Mouse (Mus musculus) hindbrain, embryonic 16.5 days (tissue): ENCODE data around the gene Smc2. TPM values are rescaled to one million over a fixed set of nuclear protein-coding genes. Genes with fewer than 3 reads are reported as not detected.
"Not testable (repeated sequence)": the region's sequence is repeated elsewhere in the genome, so short reads cannot be mapped to it uniquely, and the experiment has no call there.

Experiments used
- ATAC-seq: fragments of 200-750 bp; cut with Nextera tagmentation; 2 replicates; pipeline ENCODE4 v1.8.0; 2017; ENCODE audit warnings: moderate TSS enrichment, moderate library complexity
- H3K27ac ChIP-seq: fragments of 300-500 bp; sonication (generic); 2 replicates; pipeline ENCODE4 v1.5.1; 2014; ENCODE audit warnings: low read depth, mild to moderate bottlenecking, control low read depth, low read length, moderate library complexity
- H3K27me3 ChIP-seq: fragments of 300-500 bp; sonication (generic); replicated peaks from 2 replicates; pipeline ENCODE4 v1.6.1; 2014; ENCODE audit warnings: low read length; ENCODE audit not compliant: control insufficient read depth, insufficient read depth
- H3K36me3 ChIP-seq: fragments of 300-500 bp; sonication (generic); 2 replicates; pipeline ENCODE4 v1.6.1; 2014; ENCODE audit warnings: mild to moderate bottlenecking, low read length, moderate library complexity, mixed read lengths; ENCODE audit not compliant: control insufficient read depth, insufficient read depth
- H3K4me1 ChIP-seq: fragments of 300-500 bp; sonication (generic); 2 replicates; pipeline ENCODE4 v1.6.1; 2014; ENCODE audit warnings: low read depth, low read length; ENCODE audit not compliant: control insufficient read depth, insufficient read depth
- H3K4me2 ChIP-seq: fragments of 300-500 bp; sonication (generic); 2 replicates; pipeline ENCODE4 v1.6.1; 2014; ENCODE audit warnings: mild to moderate bottlenecking, low read length, control low read depth, moderate library complexity
- H3K4me3 ChIP-seq: fragments of 300-500 bp; sonication (generic); 2 replicates; pipeline ENCODE4 v1.5.1; 2014; ENCODE audit warnings: mild to moderate bottlenecking, low read length, control low read depth, moderate library complexity
- H3K9ac ChIP-seq: fragments of 300-500 bp; sonication (generic); 2 replicates; pipeline ENCODE4 v1.6.1; 2014; ENCODE audit warnings: low read depth, mild to moderate bottlenecking, control low read depth, low read length, moderate library complexity
- H3K9me3 ChIP-seq: fragments of 300-500 bp; sonication (generic); 2 replicates; pipeline ENCODE4 v1.6.1; 2014; ENCODE audit warnings: mild to moderate bottlenecking, low read length, moderate library complexity; ENCODE audit not compliant: control insufficient read depth
- WGBS: fragments of 180-500 bp; shearing (Covaris S2); extraction: QIAGEN DNeasy Blood & Tissue Kit; methylation state at CpG from one replicate; pipeline ENCODE4 v1.1.7; 2014; 5-methylcytosine and 5-hydroxymethylcytosine counted together
- polyA plus RNA-seq: library from polyadenylated mRNA; unstranded; fragments of >200 nt; fragmentation: Nextera tagmentation; extraction: Ambion mirVana; gene quantifications from 2 replicates; pipeline ENCODE4 v1.2.1, GENCODE M21; 2015

Gene Smc2
- polyA plus RNA-seq, 1 experiment from 2014 or later: 40.3 TPM

GRCm38 (mm10) chr4:52487486-52487885 is 48.4 kb downstream of the Smc2 start:
- Histone ChIP-seq H3K4me2 (no peak overlapping the region), H3K27ac (no peak overlapping the region), H3K4me3 (no peak overlapping the region), H3K9me3 (no peaks in the 10 kb centered on the region), H3K4me1 (no peaks in the 10 kb centered on the region), H3K9ac (no peak overlapping the region), H3K27me3 (no peaks in the 10 kb centered on the region), H3K36me3 (no peaks in the 10 kb centered on the region)
- no peak for ATAC-seq
- 88% methylated on average over 4 of the region's 4 CpGs for WGBS

GRCm38 (mm10) chr4:52497144-52497543 is 58.1 kb downstream of the Smc2 start, which contains the start of gene Vma21-ps:
Gene Vma21-ps (minus strand): TSS chr4:52497244.
- H3K27me3 ChIP-seq, ATAC-seq, H3K36me3 ChIP-seq, H3K4me3 ChIP-seq, H3K4me1 ChIP-seq, H3K9ac ChIP-seq, H3K9me3 ChIP-seq, H3K27ac ChIP-seq, H3K4me2 ChIP-seq: not testable (repeated sequence)
- WGBS: 95% methylated on average over 10 of the region's 10 CpGs

GRCm38 (mm10) chr4:52517580-52517979 is 78.5 kb downstream of the Smc2 start:
- Histone ChIP-seq H3K4me3 (no peak overlapping the region), H3K27ac (no peak overlapping the region), H3K9ac (no peak overlapping the region), H3K27me3 (no peaks in the 10 kb centered on the region), H3K4me2 (no peak overlapping the region), H3K9me3 (no peaks in the 10 kb centered on the region), H3K4me1 (no peaks in the 10 kb centered on the region), H3K36me3 (no peaks in the 10 kb centered on the region)
- no peak for ATAC-seq
- WGBS: 12% methylated on average over 4 of the region's 4 CpGs

GRCm38 (mm10) chr4:52519301-52519700 is 80.3 kb downstream of the Smc2 start:
- no peaks in the 10 kb centered on the region for H3K27me3 ChIP-seq
- H3K9me3 ChIP-seq: no peaks in the 10 kb centered on the region
- ATAC-seq: no peak
- H3K36me3 ChIP-seq: no peaks in the 10 kb centered on the region
- no peak overlapping the region for H3K4me2 ChIP-seq
- 88% methylated on average over 5 of the region's 5 CpGs for WGBS
- no peak overlapping the region for H3K9ac ChIP-seq
- no peak overlapping the region for H3K4me3 ChIP-seq
- no peaks in the 10 kb centered on the region for H3K4me1 ChIP-seq
- no peak overlapping the region for H3K27ac ChIP-seq

GRCm38 (mm10) chr4:52526464-52526863 is 87.4 kb downstream of the Smc2 start:
- H3K27ac ChIP-seq: no peak overlapping the region
- H3K36me3 ChIP-seq: no peaks in the 10 kb centered on the region
- H3K27me3 ChIP-seq: no peaks in the 10 kb centered on the region
- peak; percentile 65; the same call in 1 of the 2 replicates for ATAC-seq
- H3K4me3 ChIP-seq: no peak overlapping the region
- H3K9ac ChIP-seq: no peak overlapping the region
- H3K4me2 ChIP-seq: no peak overlapping the region
- no peaks in the 10 kb centered on the region for H3K4me1 ChIP-seq
- H3K9me3 ChIP-seq: no peaks in the 10 kb centered on the region
- 57% methylated on average over 5 of the region's 5 CpGs for WGBS

GRCm38 (mm10) chr4:52530636-52531035 is 91.6 kb downstream of the Smc2 start:
- no peak for ATAC-seq
- Histone ChIP-seq H3K27me3 (no peaks in the 10 kb centered on the region), H3K27ac (no peak overlapping the region), H3K4me2 (no peak overlapping the region), H3K9me3 (no peaks in the 10 kb centered on the region), H3K9ac (no peak overlapping the region), H3K36me3 (no peaks in the 10 kb centered on the region), H3K4me3 (no peak overlapping the region), H3K4me1 (no peaks in the 10 kb centered on the region)
- WGBS: 80% methylated on average over 2 of the region's 2 CpGs

Other genes with a start within 250 kb of the Smc2 start
- gene Vma21-ps, start 58.0 kb downstream of the Smc2 start, polyA plus RNA-seq: 1.5 and 4.3 TPM in 2 replicates
- gene Toporsl, start 157.0 kb downstream of the Smc2 start, polyA plus RNA-seq: not detected in 2 replicates